Mouse (Mus musculus) kidney, adult 9 months (tissue): ENCODE measurements at regions not wholly inside any gene's neighbourhood (a gene's known extent, or its start where the extent isn't known, plus 50 kb on each side); places are given as distances from the start of the nearest gene placed in this dataset.

ENCODE experiments used
- DNase-seq: peaks from one replicate; pipeline ENCODE4 v3.0.0; 2022

- no peak for DNase-seq
These were observed 92.5 kb upstream of the Ift57 start for GRCm38 (mm10) chr16:49606500-49606899.

DNA sequence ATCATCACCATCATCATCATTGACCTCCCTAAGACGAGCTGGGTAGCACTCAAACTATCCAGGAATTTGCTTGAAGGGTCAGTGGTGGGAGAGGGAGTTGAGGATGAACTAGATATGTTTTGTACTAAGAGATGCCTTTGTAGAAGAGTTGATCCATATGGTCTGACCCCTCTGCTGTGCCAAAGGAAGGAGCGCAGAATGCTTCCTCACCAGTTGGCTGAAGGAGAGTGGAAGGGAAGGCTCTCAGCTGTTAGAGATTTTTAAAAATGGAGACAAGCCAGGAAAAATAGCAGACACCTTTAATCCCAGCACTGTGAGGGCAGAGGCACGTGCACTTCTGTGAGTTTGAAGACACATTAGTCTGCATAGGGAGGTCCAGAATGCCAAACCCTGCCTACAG lies 84.2 kb upstream of the Ift57 start:
- DNase-seq: no peak

- no peak for DNase-seq
These were observed 83.6 kb upstream of the Ift57 start for GRCm38 (mm10) chr16:49615342-49616020.

DNA sequence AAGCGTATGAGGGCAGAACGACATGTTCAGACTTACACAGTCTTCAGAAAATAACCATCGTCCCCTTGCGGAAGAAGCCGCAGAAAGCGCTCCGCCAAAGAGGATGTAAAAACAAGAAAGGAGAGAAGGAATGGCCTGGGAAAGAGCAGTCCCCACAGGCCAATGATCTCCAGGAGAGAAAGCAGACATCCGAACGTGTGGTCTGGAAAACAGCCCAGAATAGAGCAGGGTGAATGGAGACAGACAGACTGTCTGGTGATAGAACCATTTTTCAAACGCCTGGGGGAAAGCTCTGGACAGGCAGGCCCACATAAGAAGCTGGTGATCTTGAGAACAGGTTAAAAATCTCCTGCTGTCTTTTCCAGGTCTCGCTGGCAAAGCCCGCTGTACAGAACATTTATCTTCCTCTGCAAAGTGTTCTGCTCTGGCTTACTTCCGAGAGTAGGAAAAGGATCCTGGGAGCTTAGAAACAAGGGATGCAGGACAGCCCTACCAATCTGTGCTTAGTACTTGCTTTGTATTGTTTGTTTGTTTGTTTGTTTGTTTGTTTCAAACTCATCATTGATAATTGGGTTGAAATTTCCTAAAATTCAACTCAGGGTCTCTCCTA lies 82.7 kb upstream of the Ift57 start:
- DNase-seq: no peak

GRCm38 (mm10) chr16:49633502-49633901 lies 65.5 kb upstream of the Ift57 start:
- no peak for DNase-seq

DNA sequence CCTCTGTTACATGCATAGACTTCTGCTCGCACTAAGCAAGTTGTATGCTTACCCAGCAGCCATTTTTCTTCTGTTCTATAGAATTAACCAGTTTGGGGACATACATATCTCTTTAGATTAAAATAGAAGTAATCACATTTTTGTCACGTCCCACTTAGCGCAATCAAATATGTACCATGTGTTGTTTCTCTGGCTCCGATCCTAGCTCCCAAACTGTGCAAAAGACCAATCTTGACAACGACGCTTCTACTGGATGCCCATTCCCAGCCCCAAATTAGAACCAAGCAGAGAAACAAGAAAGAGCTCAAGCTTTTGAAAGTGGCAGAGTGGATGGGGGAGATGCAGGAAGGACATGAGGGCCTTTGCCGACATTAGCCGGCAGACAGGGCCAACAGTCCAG lies 63.5 kb upstream of the Ift57 start:
- DNase-seq: no peak

DNA sequence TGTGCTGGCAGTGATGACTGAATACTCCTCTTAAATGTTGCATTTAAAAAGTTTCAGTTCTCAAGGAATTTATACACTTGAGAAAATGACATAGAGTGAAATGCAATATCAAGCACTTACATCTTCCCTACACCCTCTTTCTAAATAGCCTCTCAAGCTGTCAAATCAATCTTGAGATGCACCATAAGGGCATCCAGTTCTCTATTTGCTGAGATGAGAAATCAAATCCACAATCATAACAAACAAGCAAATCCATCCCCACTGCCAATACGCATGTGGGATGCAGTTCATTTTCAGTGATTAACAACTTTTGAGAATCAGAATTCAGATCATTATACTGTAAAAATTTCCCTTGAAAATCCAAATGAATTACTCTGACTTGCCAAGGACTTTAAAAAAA lies 62.6 kb upstream of the Ift57 start:
- DNase-seq: no peak

GRCm38 (mm10) chr16:49642696-49643095 lies 56.3 kb upstream of the Ift57 start:
- DNase-seq: peak; percentile 67

- peak; percentile 72 for DNase-seq
These were observed 54.6 kb upstream of the Ift57 start for GRCm38 (mm10) chr16:49644416-49644815.

DNA sequence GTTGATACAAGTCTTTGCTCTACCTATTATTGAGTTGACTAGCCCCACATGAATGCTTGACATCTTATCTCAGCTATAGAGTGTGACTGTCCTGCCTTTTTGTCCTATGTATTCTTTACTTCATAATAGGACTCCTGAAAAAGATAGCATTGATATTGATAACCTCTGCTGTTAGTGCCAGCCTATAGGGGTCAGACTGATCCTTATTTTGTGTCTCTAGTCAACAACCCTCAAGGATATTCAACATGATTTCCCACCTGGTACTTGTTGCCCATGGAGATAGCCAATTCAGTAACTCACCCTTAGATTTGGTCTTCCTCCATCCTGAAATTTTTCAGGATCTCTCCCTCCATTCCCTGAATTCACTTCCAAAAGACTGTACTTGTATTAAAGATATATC lies 52.6 kb upstream of the Ift57 start:
- DNase-seq: no peak
